Mouse (Mus musculus): ENCODE data around the gene Krt90.
"Not testable (repeated sequence)": the region's sequence is repeated elsewhere in the genome, so short reads cannot be mapped to it uniquely, and the experiment has no call there.

Krt90 gene

DNA sequence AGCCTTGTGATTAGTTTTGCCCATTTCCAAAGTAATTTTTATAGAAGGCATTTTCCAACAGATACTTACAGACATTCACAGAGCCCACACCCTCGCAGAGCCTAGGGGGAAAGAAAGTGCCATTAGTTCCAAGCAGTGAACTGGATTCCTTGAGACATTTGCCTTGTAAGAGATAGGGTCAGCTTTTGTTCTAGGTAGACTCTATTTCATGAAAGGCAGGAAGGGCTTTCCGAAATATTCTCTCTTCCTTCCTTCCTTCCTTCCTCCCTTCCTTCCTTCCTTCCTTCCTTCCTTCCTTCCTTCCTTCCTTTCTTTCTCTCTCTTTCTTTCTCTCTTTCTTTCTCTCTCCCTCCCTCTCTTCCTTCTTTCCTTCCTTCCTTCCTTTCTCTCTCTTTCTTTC, 45.6 kb downstream of the Krt90 start, which contains the start of gene Gm49425:
Gm49425 (minus strand) TSS at position 101 of the 400 bp plus-strand sequence.
- not testable (repeated sequence) for DNase-seq (ENCODE audit: low spot score)

- DNase-seq (ENCODE audit: low spot score), result no peak
Measured at GRCm38 (mm10) chr15:101508247-101508646, 54.5 kb downstream of the Krt90 start.

DNA sequence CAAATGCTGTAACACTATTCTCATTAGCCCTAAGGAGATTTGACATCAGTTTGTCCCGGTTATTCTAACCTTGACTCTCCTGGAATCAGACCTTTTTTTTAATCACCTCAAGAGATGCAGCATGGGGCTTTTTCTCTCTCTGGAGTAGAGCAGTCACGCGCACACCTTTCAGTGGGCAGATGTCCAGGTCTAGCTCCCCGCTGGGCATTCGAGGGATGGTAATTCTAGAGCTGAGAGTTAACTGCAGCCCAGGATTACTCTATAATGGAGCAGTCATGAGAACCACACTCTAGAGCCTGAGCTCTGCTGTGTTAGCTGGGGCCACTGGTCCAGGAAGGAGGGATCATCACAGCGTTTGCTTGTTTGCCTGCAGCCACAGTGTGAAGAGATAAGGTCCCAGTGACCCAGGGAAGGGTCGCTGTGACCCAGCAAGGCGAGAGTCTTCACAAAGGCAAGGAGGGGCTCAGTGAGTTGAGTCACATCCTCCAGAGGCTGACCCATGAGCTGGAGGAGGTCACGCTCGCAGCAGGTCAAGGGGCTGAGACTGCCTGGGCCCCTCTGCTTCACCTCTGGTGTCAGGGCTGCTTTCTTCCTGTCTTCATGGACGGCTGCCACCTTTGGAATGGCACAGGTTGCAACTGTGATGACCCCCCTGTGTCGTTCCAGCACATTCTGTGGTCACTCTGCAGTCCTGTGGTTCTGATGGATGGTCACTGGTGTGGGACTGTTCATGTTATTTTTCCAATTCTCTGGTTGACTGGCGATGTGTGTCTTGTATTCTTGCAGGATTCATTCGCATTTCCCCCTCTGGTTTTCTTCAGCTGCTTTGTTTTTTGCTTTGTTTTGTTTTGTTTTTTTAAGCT, 55.6 kb downstream of the Krt90 start:
- DNase-seq (ENCODE audit: low spot score), result peak; percentile 40

Measured in embryo, embryonic 10 days (tissue).